Mouse (Mus musculus) layer of hippocampus, adult 2 months (tissue): ENCODE measurements around the gene Adgrd1. TPM values are rescaled to one million over a fixed set of nuclear protein-coding genes. Genes with fewer than 3 reads are reported as not detected.

Source experiments
- DNase-seq, 2 experiments: peaks; one replicate each; pipeline ENCODE4 v3.0.0; 2022; ENCODE audit warnings: low spot score in 2 of 2
- H3K27ac ChIP-seq: fragments of 200-600 bp; 2 replicates; pipeline ENCODE4 v1.8.1; 2022
- H3K4me3 ChIP-seq: fragments of 200-600 bp; 2 replicates; pipeline ENCODE4 v1.8.1; 2022; ENCODE audit warnings: mild to moderate bottlenecking
- CTCF ChIP-seq: fragments of 200-600 bp; conservative IDR thresholded peaks from 2 replicates; pipeline ENCODE4 v1.8.1; 2022; ENCODE audit warnings: antibody characterized with exemption, mild to moderate bottlenecking, moderate library complexity
- total RNA-seq, 2 experiments: library from RNA; stranded (reverse); gene quantifications; 2 replicates each; pipeline ENCODE4 v1.2.3; 2021

Gene Adgrd1
- total RNA-seq, 2 experiments from 2014 or later = 0.33 to 0.39 TPM

DNA sequence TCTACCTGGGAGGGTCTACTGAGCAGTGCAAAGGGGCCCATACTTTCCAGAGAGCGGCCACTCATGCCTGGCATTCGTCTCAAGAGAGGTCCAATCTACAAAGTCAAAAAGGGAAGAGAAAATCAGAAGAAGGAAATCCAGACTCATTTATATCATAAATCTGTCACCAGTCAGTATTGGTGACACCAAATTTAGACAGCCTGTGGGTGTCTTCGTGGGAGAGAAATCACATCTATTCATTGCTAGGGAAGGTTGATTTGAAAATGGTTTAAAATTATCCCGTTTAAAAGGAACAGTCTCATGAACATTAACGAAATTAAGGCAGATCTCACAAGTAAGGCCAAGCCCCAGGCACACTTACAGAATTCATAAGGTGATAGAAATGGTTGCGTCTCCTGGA lies 76.0 kb downstream of the Adgrd1 start:
- DNase-seq = no peak
- peak overlapping the region; percentile 69 for H3K27ac ChIP-seq
- no peak for TF ChIP-seq CTCF
- no peak overlapping the region for H3K4me3 ChIP-seq

DNA sequence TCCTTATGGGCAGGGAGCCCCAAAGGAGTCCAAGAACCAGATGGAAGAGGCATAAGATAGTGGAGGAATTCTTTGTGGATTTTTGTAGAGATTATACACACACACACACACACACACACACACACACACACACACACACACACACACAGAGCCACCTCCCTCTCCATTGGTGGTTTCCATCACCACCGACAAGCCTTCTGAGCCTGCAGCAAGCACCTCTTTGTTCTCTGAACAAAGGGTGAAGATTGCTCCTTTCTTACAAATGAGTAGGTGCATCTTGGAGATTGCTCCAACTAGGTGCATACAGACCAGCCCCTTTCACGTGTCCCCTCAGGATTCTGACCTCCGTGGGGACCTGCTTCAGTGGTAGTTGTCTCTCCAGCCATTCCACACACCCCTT lies 79.4 kb downstream of the Adgrd1 start:
- Histone ChIP-seq H3K4me3 (no peak overlapping the region), H3K27ac (no peak overlapping the region)
- no peak for DNase-seq
- no peak for TF ChIP-seq CTCF

DNA sequence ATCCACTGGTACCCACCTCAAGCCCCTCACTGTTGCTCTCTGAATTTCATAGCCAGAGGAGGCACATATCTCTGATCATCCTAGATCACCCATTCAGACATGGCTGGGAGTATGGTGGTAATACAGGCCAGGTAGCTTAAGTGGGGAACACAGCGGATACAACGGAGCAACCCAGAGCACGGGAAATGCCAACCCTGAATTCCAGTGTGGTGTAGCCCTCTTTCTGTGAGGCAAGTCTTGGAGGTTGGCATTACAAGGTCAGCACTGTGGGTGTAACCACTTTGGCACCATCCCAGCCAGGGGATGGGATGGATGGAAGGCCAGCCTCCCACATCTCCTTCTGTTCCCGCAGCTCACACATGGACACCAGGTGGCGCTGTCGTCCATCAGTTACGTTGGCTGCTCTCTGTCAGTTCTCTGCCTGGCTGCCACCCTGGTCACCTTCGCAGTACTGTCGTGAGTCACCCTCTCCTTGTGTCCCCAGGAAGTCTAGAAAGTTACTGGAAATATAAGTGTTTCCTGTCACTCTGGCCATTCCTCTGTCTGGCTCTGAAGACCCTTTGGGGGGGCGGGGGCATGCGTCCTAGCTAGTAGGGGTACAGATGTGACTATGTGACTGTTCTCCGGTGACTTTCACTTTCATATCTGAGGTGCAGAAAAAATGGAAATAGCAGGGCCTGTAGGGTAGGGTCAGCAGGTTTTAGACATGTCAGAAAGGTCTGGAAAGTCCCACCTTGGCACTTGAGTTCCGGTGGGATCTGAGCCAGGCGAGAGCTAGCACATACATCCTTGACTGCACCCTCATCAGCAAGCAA lies 81.4 kb downstream of the Adgrd1 start:
- DNase-seq = peak; percentile 75 to 91
- H3K4me3 ChIP-seq = peak overlapping the region; percentile 22; the same call in 1 of the 2 replicates
- H3K27ac ChIP-seq = no peak overlapping the region
- peak; percentile 96 for TF ChIP-seq CTCF

DNA sequence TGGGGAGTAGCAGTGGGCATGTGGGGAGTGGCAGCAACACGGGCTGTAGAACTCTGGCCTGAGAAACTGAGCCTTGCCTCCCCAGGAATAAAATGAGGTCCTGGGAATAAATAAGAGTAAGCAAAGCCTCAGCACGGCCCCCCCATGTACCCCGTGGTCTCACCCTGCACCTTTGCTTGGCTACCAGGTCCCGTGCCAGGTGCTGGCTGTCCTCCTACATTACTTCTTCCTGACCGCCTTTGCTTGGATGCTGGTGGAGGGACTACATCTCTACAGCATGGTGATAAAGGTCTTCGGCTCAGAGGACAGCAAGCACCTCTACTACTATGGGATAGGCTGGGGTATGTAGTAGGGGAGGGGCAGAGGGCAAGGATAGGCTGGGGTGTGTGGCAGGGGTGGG lies 82.8 kb downstream of the Adgrd1 start:
- DNase-seq = no peak
- Histone ChIP-seq H3K27ac (no peak overlapping the region), H3K4me3 (no peak overlapping the region)
- no peak for TF ChIP-seq CTCF

DNA sequence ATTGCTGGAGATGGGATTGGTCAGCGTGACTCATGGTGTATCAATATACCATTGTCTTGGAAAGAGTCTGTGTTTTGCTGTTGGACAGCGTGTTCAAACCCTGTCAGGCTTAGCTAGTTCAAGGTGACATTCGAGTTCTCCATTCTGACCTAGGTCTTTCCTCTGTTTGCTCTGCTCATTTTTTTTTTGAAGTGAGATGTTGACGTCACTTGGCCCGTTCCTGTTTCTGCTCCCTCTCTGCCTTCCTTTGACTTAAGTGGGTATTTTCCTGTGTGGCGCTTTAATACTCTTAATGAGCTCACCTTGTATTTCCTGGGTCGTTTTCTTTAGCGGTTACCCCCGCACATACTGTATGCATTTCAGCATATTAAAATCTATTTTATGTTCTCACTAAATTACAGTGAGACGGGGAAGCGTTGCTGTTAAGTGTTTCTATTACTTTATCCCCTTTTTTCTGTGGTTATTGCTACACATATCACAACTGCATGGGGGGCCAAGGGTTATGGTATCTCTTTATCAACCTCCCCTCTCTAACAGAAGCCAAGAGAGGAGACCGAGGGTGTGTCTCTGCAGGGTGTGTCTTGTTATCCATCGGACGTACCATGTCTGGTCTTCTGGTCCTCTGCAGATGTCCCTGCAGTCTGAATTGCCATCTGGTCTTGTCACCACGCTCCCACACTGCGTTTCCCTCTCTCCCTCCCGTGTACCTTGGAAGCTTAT lies 83.6 kb downstream of the Adgrd1 start:
- TF ChIP-seq CTCF = no peak
- Histone ChIP-seq H3K27ac (no peak overlapping the region), H3K4me3 (no peak overlapping the region)
- DNase-seq = no peak

DNA sequence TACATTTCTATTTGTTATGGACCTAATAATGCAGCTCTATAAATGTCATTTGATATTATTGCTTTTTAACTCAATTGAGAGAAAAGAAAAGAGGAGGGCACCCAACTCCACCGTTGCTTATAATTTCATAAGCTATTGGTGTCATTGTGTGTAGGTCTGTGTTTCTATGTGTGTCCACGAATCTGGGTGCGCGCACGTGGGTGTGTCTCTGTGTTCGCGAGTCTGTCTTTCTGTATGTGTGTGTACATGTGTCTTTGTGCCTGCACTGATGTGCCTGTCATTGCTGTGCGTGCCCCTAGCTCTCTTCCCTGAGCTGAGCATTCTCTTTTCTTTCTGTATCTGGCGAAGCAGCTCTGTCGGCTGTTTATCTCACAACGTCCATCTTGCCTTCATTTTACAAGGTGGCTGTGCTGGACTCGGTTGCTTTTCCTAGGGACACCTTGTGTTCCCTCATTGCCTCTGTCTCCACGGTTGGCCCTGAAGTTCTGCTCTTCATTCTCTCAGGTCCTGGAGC lies 84.2 kb downstream of the Adgrd1 start:
- Histone ChIP-seq H3K4me3 (no peak overlapping the region), H3K27ac (no peak overlapping the region)
- no peak for DNase-seq
- TF ChIP-seq CTCF = no peak

DNA sequence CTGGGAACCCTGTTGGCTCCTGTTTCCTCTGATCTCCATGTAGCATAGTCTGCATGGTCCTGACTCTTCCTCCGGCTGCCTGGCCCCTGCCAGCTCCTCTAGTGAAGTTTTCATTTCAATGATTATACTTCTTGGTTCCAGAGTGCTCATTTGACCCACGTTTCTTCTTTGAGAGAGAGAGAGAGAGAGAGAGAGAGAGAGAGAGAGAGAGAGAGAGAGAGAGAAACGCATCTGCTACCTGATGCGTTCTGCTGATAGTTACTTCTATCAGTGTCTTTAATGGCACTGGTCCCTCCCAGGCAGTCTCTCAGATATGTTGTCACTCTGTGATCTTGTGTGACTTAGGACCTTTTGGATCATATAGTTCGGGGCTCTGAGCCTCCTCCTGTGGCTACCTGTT lies 84.9 kb downstream of the Adgrd1 start:
- no peak for DNase-seq
- H3K4me3 ChIP-seq = no peak overlapping the region
- TF ChIP-seq CTCF = no peak
- H3K27ac ChIP-seq = no peak overlapping the region

DNA sequence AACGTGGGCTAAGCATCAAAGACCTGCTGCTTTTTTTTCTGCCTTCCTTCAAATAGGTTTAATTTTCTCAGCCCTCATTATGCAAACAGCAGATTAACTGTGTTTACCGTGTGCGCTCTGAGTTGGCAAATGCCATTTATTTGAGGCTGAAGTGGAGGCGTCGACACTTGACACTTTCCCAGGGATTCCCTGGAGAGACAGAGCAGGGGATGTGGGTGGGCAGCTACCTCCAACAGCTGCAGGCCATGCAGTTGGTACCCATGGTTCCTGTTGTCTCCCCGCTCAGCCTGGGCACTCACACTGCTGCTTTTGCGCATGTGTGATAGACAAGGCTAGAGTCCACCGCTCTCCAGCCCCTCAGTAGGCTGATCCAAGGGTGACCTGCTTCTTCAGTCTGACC lies 86.0 kb downstream of the Adgrd1 start:
- no peak for TF ChIP-seq CTCF
- DNase-seq = no peak
- Histone ChIP-seq H3K4me3 (no peak overlapping the region), H3K27ac (no peak overlapping the region)

DNA sequence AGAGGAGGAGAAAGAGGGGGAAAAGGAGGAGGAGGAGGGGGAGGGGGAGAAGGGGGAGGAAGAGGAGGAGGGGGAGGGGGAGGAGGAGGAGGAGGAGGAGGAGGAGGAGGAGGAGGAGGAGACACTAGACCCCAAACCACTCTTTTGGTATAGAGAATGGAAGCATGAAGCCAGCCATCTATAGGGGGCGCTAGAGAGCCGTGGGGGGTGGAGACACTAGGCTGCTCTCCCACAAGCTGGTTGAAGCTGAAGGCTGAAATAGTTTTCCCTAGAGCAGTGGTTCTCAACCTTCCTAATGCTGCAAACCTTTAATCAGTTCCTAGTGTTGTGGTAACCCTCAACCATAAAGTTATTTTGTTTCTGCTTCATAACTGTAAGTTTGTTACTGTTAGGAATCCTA lies 89.7 kb downstream of the Adgrd1 start:
- TF ChIP-seq CTCF = peak; percentile 74
- no peak overlapping the region for H3K27ac ChIP-seq
- no peak overlapping the region for H3K4me3 ChIP-seq
- peak in 1 of 2 experiments; percentile 64 for DNase-seq

DNA sequence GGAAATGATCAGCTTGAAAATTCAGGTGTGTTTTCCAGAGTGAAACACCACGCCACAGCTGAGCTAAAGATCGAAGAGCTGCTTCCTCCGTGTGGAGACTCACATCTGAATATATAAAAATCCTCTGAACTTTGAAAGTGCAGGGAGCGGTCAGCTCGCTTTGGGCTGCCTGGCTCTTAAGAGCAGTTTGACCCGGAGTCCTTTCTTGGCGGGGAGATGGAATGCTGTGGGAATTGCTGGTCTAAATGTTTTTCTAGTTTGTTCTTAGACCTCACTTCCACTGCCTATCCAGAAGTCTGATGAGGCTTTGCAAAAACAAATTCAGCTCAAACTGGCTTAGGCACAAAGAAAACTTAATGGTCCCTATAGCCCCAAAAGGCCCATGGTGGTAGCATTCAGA lies 90.4 kb downstream of the Adgrd1 start:
- Histone ChIP-seq H3K27ac (no peak overlapping the region), H3K4me3 (no peak overlapping the region)
- no peak for TF ChIP-seq CTCF
- DNase-seq = no peak

DNA sequence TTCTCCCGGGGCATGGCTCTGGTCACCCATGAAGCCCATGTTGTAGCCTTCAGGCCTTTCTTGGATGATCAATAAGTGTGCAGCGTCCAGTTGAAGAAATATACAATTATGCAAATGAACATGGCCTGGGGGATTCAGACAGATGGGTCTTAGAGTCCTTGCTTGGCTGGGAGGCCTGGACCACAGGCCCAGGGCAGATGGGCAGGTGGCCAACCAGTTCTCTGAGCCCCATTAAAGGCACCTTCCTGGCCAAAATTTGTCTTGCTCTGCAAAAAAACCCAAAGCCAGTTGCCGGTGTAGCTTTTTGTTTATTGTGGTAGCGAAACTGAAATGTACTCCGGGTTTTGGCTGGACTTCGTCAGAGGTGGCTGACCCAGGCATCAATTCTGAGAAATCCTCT lies 92.5 kb downstream of the Adgrd1 start:
- no peak for TF ChIP-seq CTCF
- H3K4me3 ChIP-seq = no peak overlapping the region
- DNase-seq = no peak
- H3K27ac ChIP-seq = no peak overlapping the region

DNA sequence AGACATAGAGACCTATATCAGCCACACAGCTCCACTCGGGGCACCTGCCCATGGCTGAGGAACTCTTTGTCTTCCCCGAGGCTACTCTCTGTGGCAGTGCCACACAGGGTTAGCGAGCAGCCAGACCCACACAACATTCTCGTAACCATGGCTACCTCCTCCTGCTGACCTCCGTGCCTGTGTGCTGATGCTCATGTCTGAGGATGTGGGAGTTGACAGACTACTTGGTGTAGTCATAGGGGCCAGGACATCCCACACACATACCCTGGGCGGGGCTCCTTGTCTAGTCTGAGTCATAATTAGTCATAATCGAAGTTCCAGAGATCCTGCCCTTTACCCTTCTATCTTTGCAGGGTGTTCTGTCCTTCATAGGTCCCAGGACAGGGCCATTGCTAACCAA lies 93.5 kb downstream of the Adgrd1 start:
- H3K27ac ChIP-seq = no peak overlapping the region
- TF ChIP-seq CTCF = no peak
- no peak overlapping the region for H3K4me3 ChIP-seq
- no peak for DNase-seq

DNA sequence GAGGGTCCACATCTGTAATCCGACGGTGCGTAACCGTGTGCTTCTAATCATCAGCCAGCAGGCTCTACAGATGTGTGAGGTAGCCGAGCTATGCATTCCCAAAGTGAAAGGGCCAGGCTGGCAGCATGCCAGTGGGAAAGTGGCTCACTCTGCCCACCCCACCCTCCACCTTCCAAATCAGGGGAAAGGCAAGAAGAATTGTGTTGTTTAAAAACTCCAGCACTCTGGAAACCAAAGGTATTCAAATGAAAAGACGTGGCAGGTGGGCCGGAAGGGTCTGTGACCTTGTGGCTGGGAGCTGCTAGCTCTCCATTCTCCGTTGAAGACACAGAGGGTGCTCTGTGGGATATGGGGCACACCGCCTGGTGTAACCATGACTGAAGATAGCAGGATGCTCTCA lies 100.0 kb downstream of the Adgrd1 start:
- no peak for TF ChIP-seq CTCF
- no peak for DNase-seq
- H3K4me3 ChIP-seq = no peak overlapping the region
- H3K27ac ChIP-seq = no peak overlapping the region
